Mouse (Mus musculus) ES-Bruce4 (cell line): Measurements from ENCODE around the gene Izumo4.

Source experiments
- CTCF ChIP-seq: IDR thresholded peaks from one replicate; pipeline ENCODE4 v1.8.1; 2011; ENCODE audit warnings: low read depth, low read length
- POLR2A ChIP-seq: IDR thresholded peaks from one replicate; pipeline ENCODE4 v1.8.1; 2011; ENCODE audit warnings: low read length; ENCODE audit not compliant: insufficient read depth

DNA sequence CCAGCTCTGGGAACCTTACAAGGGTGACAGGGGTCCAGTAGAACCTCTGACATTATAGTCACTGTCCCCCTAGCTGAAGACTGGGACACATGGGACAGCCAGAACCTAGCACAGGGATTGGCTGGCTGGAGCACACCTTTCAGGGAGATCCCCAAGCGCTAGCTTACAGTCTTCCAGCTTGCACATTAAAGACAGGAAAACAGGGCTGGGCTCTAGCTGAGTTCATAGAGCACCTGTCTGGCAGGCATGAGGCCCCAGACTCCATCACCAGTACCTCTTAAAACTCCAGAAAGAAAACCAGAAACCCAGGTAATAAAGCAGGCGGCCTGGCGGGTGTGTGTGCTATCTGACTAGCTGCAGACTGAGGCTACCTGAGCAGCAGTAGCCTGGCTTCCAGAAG is 28.3 kb upstream of the Izumo4 start:
- TF ChIP-seq POLR2A: no peak
- no peak for TF ChIP-seq CTCF
